Mouse (Mus musculus): ENCODE data around the gene Pkdrej.
"Not testable (repeated sequence)": the region's sequence is repeated elsewhere in the genome, so short reads cannot be mapped to it uniquely, and the experiment has no call there.

DNA sequence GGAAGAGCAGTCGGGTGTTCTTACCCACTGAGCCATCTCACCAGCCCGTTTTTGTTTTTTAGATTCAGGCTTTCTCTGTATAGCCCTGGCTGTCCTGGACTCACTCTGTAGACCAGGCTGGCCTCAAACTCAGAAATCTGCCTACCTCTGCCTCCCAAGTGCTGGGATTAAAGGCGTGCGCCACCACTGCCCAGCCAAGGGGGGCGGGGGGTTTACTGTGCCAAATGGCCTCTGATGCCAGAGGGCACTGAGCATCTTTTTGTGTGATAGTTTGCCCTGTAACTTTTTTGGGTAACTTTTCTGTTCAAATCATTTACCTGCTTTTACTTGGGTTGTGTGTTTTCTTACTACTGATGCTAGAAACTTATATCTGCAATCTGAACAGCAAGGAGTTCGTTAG lies 42.6 kb downstream of the Pkdrej start:
- not testable (repeated sequence) for TF ChIP-seq CTCF (IDR thresholded peaks at IDR 0.05; ENCODE audit: low read depth, low read length); EP300 (IDR thresholded peaks at IDR 0.05; ENCODE audit: insufficient read depth, low read depth, low read length)

All from ES-Bruce4 (cell line).